Mouse (Mus musculus) myocyte (in vitro differentiated cells): ENCODE measurements around the gene Tap2.

Experiments used
- MAX ChIP-seq: IDR thresholded peaks from one replicate; pipeline ENCODE4 v1.6.1; 2011; ENCODE audit warnings: low read depth, mild to moderate bottlenecking, control low read depth
- MYOG ChIP-seq, 3 experiments: IDR thresholded peaks; one replicate each; pipeline ENCODE4 v1.6.1; 2011; ENCODE audit warnings: control low read depth in 2 of 3, low read depth in 2 of 3, mild to moderate bottlenecking in 2 of 3; ENCODE audit not compliant: insufficient read length in 2 of 3, control insufficient read depth in 1 of 3, insufficient read depth in 1 of 3
- POLR2A ChIP-seq: IDR thresholded peaks from one replicate; pipeline ENCODE4 v1.6.1; 2011; ENCODE audit warnings: low read depth, mild to moderate bottlenecking, control low read depth, moderate library complexity; ENCODE audit not compliant: insufficient read length
- TCF3 ChIP-seq: IDR thresholded peaks from one replicate; pipeline ENCODE4 v1.6.1; 2011; ENCODE audit warnings: low read depth, control low read depth; ENCODE audit not compliant: insufficient read length

DNA sequence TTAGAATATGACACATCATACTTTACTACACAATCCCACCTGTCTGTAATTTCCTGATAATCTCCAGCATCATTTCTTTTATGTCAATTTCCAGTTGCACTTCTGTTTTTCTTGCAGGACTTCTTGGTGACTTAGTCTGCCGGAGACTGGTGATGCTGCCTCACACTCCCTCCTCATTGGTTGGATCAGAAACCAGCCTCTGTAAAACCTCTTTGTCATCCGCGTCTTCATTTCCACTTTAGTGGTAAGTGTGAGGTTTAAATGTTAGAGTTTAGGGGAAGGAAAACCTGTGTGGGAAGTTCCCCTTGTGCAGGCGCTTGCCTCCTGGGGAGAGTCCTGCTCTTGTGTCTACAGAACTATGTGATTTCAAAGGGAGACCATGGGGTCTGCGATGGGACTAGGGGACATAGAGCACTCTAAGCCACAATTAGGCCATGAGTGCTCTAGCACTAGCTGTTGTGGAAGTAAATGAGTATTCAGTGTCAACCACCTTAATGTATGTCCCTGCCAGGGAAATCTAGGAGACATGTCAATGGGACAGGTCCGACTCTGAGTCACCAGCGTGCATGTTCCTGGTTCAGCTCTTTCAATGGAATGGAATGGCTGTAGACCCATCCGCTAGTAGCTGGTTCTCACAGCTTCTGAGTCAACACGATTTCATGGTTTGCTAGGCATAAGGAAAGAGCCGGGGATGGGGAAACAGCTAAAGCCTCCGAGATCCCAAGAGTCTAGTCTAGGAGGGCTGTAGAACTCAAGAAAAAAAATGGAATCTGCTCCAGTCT, 54.5 kb downstream of the Tap2 start, which contains the start of gene H2-Ab1:
- TF ChIP-seq POLR2A = no peak
- TF ChIP-seq TCF3 = no peak
- TF ChIP-seq MYOG (IDR thresholded peaks at IDR 0.05; ENCODE audit: control insufficient read depth in 1 of 3, insufficient read depth in 1 of 3, insufficient read length in 2 of 3, low read depth in 2 of 3) = no peak
- no peak for TF ChIP-seq MAX
